Mouse (Mus musculus) forelimb bud, embryonic 11.5 days (tissue): ENCODE measurements at regions not wholly inside any gene's neighbourhood (a gene's known extent, or its start where the extent isn't known, plus 50 kb on each side); places are given as distances from the start of the nearest gene placed in this dataset.
"Not testable (repeated sequence)": the region's sequence is repeated elsewhere in the genome, so short reads cannot be mapped to it uniquely, and the experiment has no call there.

Source experiments
- DNase-seq: peaks from one replicate; pipeline ENCODE4 v3.0.0-alpha.2; 2012; ENCODE audit warnings: low read depth, low spot score

GRCm38 (mm10) chr10:23733679-23734078 is 53.4 kb downstream of the Rps12 start:
- no peak for DNase-seq

- DNase-seq: not testable (repeated sequence)
Measured at GRCm38 (mm10) chr10:23725960-23726714, 60.9 kb downstream of the Rps12 start.

GRCm38 (mm10) chr10:23718124-23718523 is 69.0 kb downstream of the Rps12 start:
- DNase-seq: no peak

- no peak for DNase-seq
Measured at GRCm38 (mm10) chr10:23715511-23715910, 71.6 kb downstream of the Rps12 start.

- no peak for DNase-seq
Measured at GRCm38 (mm10) chr10:23715101-23715500, 72.0 kb downstream of the Rps12 start.

GRCm38 (mm10) chr10:23712691-23713378 is 74.2 kb downstream of the Rps12 start:
- DNase-seq: peak; percentile 23

- DNase-seq: peak; percentile 67
Measured at GRCm38 (mm10) chr10:23711416-23712171, 75.5 kb downstream of the Rps12 start.

- peak; percentile 80 for DNase-seq
Measured at GRCm38 (mm10) chr10:23710999-23711398, 76.1 kb downstream of the Rps12 start.

- no peak for DNase-seq
Measured at GRCm38 (mm10) chr10:23708261-23708660, 78.8 kb downstream of the Rps12 start.

GRCm38 (mm10) chr10:23707141-23707540 is 79.9 kb downstream of the Rps12 start:
- DNase-seq: peak; percentile 12

- no peak for DNase-seq
Measured at GRCm38 (mm10) chr10:23704048-23704447, 83.0 kb downstream of the Rps12 start.

GRCm38 (mm10) chr10:23691291-23691690 is 95.8 kb downstream of the Rps12 start:
- DNase-seq: no peak

GRCm38 (mm10) chr10:23686969-23687368 is 100.1 kb downstream of the Rps12 start:
- no peak for DNase-seq

- no peak for DNase-seq
Measured at GRCm38 (mm10) chr10:23683078-23683477, 104.0 kb downstream of the Rps12 start.

- no peak for DNase-seq
Measured at GRCm38 (mm10) chr10:23675911-23676310, 111.2 kb downstream of the Rps12 start.

GRCm38 (mm10) chr10:23674633-23675515 is 112.2 kb downstream of the Rps12 start:
- no peak for DNase-seq

- DNase-seq: peak; percentile 27
Measured at GRCm38 (mm10) chr10:23672296-23672695, 114.8 kb downstream of the Rps12 start.

- DNase-seq: no peak
Measured at GRCm38 (mm10) chr10:23671494-23671893, 115.6 kb downstream of the Rps12 start.

GRCm38 (mm10) chr10:23665916-23666315 is 121.2 kb downstream of the Rps12 start:
- not testable (repeated sequence) for DNase-seq

- no peak for DNase-seq
Measured at GRCm38 (mm10) chr10:23626201-23626600, 160.9 kb downstream of the Rps12 start.

GRCm38 (mm10) chr10:23612030-23612429 is 175.0 kb downstream of the Rps12 start:
- DNase-seq: no peak
